Comparison of ENCODE assay signal across 15 mouse cellular contexts in the genomic region with DNA sequence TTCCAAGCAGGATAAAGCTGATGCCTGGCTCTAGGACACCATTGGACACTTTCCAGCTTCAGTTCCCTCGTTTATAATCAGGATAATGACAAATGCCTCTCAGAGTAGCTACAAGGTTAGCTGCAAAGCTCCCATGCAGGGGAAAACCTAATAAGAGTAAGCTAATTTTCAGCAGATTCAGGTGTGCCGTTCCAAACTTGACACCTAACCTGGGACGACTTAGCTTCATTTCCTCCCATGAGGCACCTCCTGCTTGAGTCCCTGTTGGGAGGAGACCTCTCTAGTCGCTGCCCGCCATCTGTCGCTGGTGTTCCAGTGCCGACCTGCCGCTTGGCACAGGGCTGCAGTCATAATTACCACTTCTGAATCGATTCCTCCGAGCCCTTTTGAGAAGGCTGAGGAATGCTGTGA.
DNase-seq lines count a peak whose midpoint lies in the region; ATAC-seq lines count a peak whose summit lies in the region.
"Had no signal": no experiment of that assay in that cellular context is flagged by ENCODE, and none has a peak within 500 bp of the region (broad histone marks: within the 10 kb centered on the region; RNA-seq: fewer than 3 reads in every experiment).

No protein-coding gene starts in this region.

- H3K9me3 ChIP-seq in forebrain, embryonic 13.5 days (replicated peaks): no peaks in the 10 kb centered on the region
- H3K9me3 ChIP-seq in forebrain, embryonic 11.5 days (ENCODE audit: control insufficient read depth, low read length): no peaks in the 10 kb centered on the region
- H3K9me3 ChIP-seq in midbrain, embryonic 14.5 days (ENCODE audit: control insufficient read depth, low read length): no peaks in the 10 kb centered on the region
- H3K9me3 ChIP-seq in kidney, embryonic 14.5 days (ENCODE audit: control insufficient read depth, low read length): no peaks in the 10 kb centered on the region

- peak overlapping the region; percentile 49 for H3K27ac ChIP-seq in forebrain, embryonic 13.5 days
- H3K27ac ChIP-seq in forebrain, embryonic 11.5 days (ENCODE audit: low read depth, low read length): no peak overlapping the region
- H3K27ac ChIP-seq in midbrain, embryonic 14.5 days (replicated peaks; ENCODE audit: low read depth, low read length): peak overlapping the region; percentile 58
- no peak overlapping the region for H3K27ac ChIP-seq in kidney, embryonic 14.5 days (ENCODE audit: low read depth, low read length)
- H3K27ac ChIP-seq: gastrocnemius, adult 2 months; stomach, postnatal 0 days had no signal

- H3K36me3 ChIP-seq in forebrain, embryonic 13.5 days (ENCODE audit: poor library complexity, severe bottlenecking): no peaks in the 10 kb centered on the region
- H3K36me3 ChIP-seq in forebrain, embryonic 11.5 days (ENCODE audit: control insufficient read depth, insufficient read depth, low read length): no peaks in the 10 kb centered on the region
- H3K36me3 ChIP-seq in midbrain, embryonic 14.5 days (ENCODE audit: control insufficient read depth, insufficient read depth, low read length): no peaks in the 10 kb centered on the region
- no peaks in the 10 kb centered on the region for H3K36me3 ChIP-seq in kidney, embryonic 14.5 days (ENCODE audit: control insufficient read depth, insufficient read depth, low read length)

- ATAC-seq in forebrain, embryonic 13.5 days: peak; percentile 56
- no peak for ATAC-seq in forebrain, embryonic 11.5 days (replicated peaks; ENCODE audit: low FRiP score)
- ATAC-seq in cerebellum, adult (ENCODE audit: insufficient number of reproducible peaks, low FRiP score, low TSS enrichment): peak; percentile 83
- ATAC-seq in midbrain, embryonic 14.5 days (ENCODE audit: low FRiP score, low TSS enrichment): no peak
- ATAC-seq in kidney, embryonic 14.5 days (ENCODE audit: low FRiP score, low TSS enrichment): no peak

- WGBS in forebrain, embryonic 13.5 days: 17% methylated on average over 10 of the region's 10 CpGs
- WGBS in forebrain, embryonic 11.5 days: 59% methylated on average over 10 of the region's 10 CpGs
- WGBS in midbrain, embryonic 14.5 days: 26% methylated on average over 10 of the region's 10 CpGs
- 38% methylated on average over 10 of the region's 10 CpGs for WGBS in kidney, embryonic 14.5 days

- peaks cover 57% of the 10 kb centered on the region for H3K4me1 ChIP-seq in forebrain, embryonic 13.5 days
- H3K4me1 ChIP-seq in forebrain, embryonic 11.5 days (replicated peaks; ENCODE audit: control insufficient read depth, insufficient read depth, low read length): peaks cover 10% of the 10 kb centered on the region
- peaks cover 42% of the 10 kb centered on the region for H3K4me1 ChIP-seq in midbrain, embryonic 14.5 days (ENCODE audit: control insufficient read depth, insufficient read depth, low read length)
- no peaks in the 10 kb centered on the region for H3K4me1 ChIP-seq in kidney, embryonic 14.5 days (ENCODE audit: control insufficient read depth, insufficient read depth, low read length)

- H3K4me2 ChIP-seq in forebrain, embryonic 13.5 days: peak overlapping the region; percentile 27
- no peak overlapping the region for H3K4me2 ChIP-seq in forebrain, embryonic 11.5 days (ENCODE audit: low read depth, low read length, severe bottlenecking)
- H3K4me2 ChIP-seq in midbrain, embryonic 14.5 days (ENCODE audit: low read length): no peak overlapping the region
- H3K4me2 ChIP-seq in kidney, embryonic 14.5 days (replicated peaks; ENCODE audit: low read depth, low read length): no peak overlapping the region
- H3K4me2 ChIP-seq: heart, embryonic 11.5 days; lung, embryonic 14.5 days had no signal

- no peaks in the 10 kb centered on the region for H3K27me3 ChIP-seq in forebrain, embryonic 13.5 days
- H3K27me3 ChIP-seq in forebrain, embryonic 11.5 days (ENCODE audit: control insufficient read depth, insufficient read depth, low read length): no peaks in the 10 kb centered on the region
- H3K27me3 ChIP-seq in midbrain, embryonic 14.5 days (ENCODE audit: control insufficient read depth, insufficient read depth, low read length): no peaks in the 10 kb centered on the region
- H3K27me3 ChIP-seq in kidney, embryonic 14.5 days (ENCODE audit: control insufficient read depth, insufficient read depth, low read length): no peaks in the 10 kb centered on the region

- no peak overlapping the region for H3K9ac ChIP-seq in forebrain, embryonic 13.5 days
- H3K9ac ChIP-seq in forebrain, embryonic 11.5 days (ENCODE audit: low read length): no peak overlapping the region
- H3K9ac ChIP-seq in midbrain, embryonic 14.5 days (replicated peaks; ENCODE audit: low read length): no peak overlapping the region
- H3K9ac ChIP-seq in kidney, embryonic 14.5 days (ENCODE audit: low read depth, low read length): no peak overlapping the region
- H3K9ac ChIP-seq: lung, embryonic 14.5 days had no signal

- DNase-seq in forebrain, embryonic 11.5 days (ENCODE audit: low spot score): no peak
- DNase-seq in cerebellum, postnatal 25 days: peak; percentile 82 to 83
- peak; percentile 65 for DNase-seq in midbrain, embryonic 14.5 days
- DNase-seq in c-Kit-positive CD71-positive TER-119-positive erythroid progenitor cells, embryonic 14.5 days (ENCODE audit: low spot score): no peak
- DNase-seq in gastrocnemius, postnatal 4 days (ENCODE audit: low spot score in 2 of 2): no peak
- DNase-seq: gastrocnemius, adult 2 months; heart, postnatal 4 days; kidney, adult 2 months; liver; lung, embryonic 14.5 days had no signal

- no peak overlapping the region for H3K4me3 ChIP-seq in forebrain, embryonic 13.5 days
- no peak overlapping the region for H3K4me3 ChIP-seq in forebrain, embryonic 11.5 days (ENCODE audit: low read depth, low read length)
- no peak overlapping the region for H3K4me3 ChIP-seq in midbrain, embryonic 14.5 days (replicated peaks; ENCODE audit: low read depth, low read length)
- no peak overlapping the region for H3K4me3 ChIP-seq in kidney, embryonic 14.5 days (ENCODE audit: low read length)
- H3K4me3 ChIP-seq: gastrocnemius, adult 2 months had no signal

Comparison
In these comparisons a context has a peak if more than half of its experiments do, and no peak if none do; other contexts are left out.
1. ATAC-seq: peak in forebrain, embryonic 13.5 days (single experiment) and cerebellum, adult (single experiment); none in forebrain, embryonic 11.5 days (single experiment), midbrain, embryonic 14.5 days (single experiment) and kidney, embryonic 14.5 days (single experiment).
2. H3K27ac ChIP-seq: peak in forebrain, embryonic 13.5 days (single experiment) and midbrain, embryonic 14.5 days (single experiment); none in forebrain, embryonic 11.5 days (single experiment) and kidney, embryonic 14.5 days (single experiment).
3. DNase-seq: peak in cerebellum, postnatal 25 days (2 of 2) and midbrain, embryonic 14.5 days (single experiment); none in forebrain, embryonic 11.5 days (single experiment), c-Kit-positive CD71-positive TER-119-positive erythroid progenitor cells, embryonic 14.5 days (single experiment) and gastrocnemius, postnatal 4 days (0 of 2).